Mouse (Mus musculus) testis, adult 2 months (tissue): ENCODE data around the gene Fblim1.

Experiments
- CTCF ChIP-seq: fragments of 200-500 bp; IDR thresholded peaks from 2 replicates; pipeline ENCODE4 v1.5.1; 2012; ENCODE audit warnings: low read depth, mild to moderate bottlenecking, inconsistent platforms, low read length, moderate library complexity; ENCODE audit not compliant: control insufficient read depth, insufficient read depth, insufficient replicate concordance
- POLR2A ChIP-seq: fragments of 200-500 bp; IDR thresholded peaks from 2 replicates; pipeline ENCODE4 v1.6.1; 2012; ENCODE audit warnings: low read depth, mild to moderate bottlenecking, inconsistent platforms, low read length, moderate library complexity; ENCODE audit not compliant: control insufficient read depth

DNA sequence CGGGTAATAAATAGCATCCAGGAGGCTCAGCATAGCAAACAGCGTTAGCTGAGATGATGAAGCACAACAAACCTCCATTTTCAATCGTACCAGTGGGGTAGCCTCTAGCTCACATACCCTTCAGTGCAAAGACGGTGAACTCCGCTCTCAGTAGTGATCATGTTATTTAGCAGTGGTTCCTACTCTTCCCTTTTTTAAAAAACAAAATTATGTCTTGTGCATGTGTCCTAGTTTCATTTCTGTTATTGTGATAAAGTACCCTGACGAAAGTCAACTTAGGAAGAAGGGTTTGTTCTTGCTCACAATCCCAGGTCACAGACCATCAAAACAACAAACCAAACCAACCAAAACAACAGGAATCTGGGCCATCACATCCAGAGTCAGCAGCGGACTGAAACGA, 40.1 kb upstream of the Fblim1 start:
- TF ChIP-seq POLR2A (no peak), CTCF (no peak)
